Mouse (Mus musculus) layer of hippocampus, adult 18-20 months (tissue): ENCODE measurements around the gene Ccdc84. TPM values are rescaled to one million over a fixed set of nuclear protein-coding genes. Genes with fewer than 3 reads are reported as not detected.
"Not testable (repeated sequence)": the region's sequence is repeated elsewhere in the genome, so short reads cannot be mapped to it uniquely, and the experiment has no call there.

ENCODE experiments used
- DNase-seq, 2 experiments: peaks; one replicate each; pipeline ENCODE4 v3.0.0; 2022; ENCODE audit warnings: low spot score in 2 of 2
- microRNA-seq, 2 experiments: library from miRNA; unstranded; fragments of <30 nt; microRNA quantifications; one replicate each; pipeline ENCODE4 v1.2.0; 2021
- total RNA-seq, 2 experiments: library from RNA; stranded (reverse); gene quantifications; 2 replicates each; pipeline ENCODE4 v1.2.3; 2021

Gene Ccdc84
- total RNA-seq, 2 experiments from 2014 or later: 19.0 to 21.1 TPM

GRCm38 (mm10) chr9:44373386-44373785, 45.0 kb downstream of the Ccdc84 start:
- DNase-seq: no peak

GRCm38 (mm10) chr9:44364480-44364879, 53.9 kb downstream of the Ccdc84 start:
- DNase-seq: no peak

- not testable (repeated sequence) for DNase-seq
These were observed 56.4 kb downstream of the Ccdc84 start for GRCm38 (mm10) chr9:44361931-44362330.

- peak; percentile 87 to 95 for DNase-seq
These were observed 57.0 kb downstream of the Ccdc84 start, which contains the start of gene Vps11 for GRCm38 (mm10) chr9:44361190-44361917. Vps11 (minus strand) TSS chr9:44361670.

Small RNA genes within 50 kb of the gene (microRNA-seq; reads per million reads assigned to microRNA genes)
- gene Mir7085: 0.25 to 0.78 reads per million in 2 experiments

Other genes with a start within 250 kb of the Ccdc84 start
- 10 to 100 TPM; 59.8 to 66.3 TPM for gene Cbl, start 184.5 kb downstream of the Ccdc84 start, total RNA-seq
- 1 to 10 TPM; 4.7 to 6.1 TPM for gene Ccdc153, start 177.9 kb downstream of the Ccdc84 start, total RNA-seq
- 1 to 10 TPM in 1 of 2 experiments, under 1 TPM in 1; 0.86 to 1.5 TPM for gene Pdzd3, start 167.1 kb downstream of the Ccdc84 start, total RNA-seq
- 10 to 100 TPM; 10.0 to 11.8 TPM for gene Nlrx1, start 150.0 kb downstream of the Ccdc84 start, total RNA-seq
- gene Abcg4, start 130.0 kb downstream of the Ccdc84 start, total RNA-seq: 10 to 100 TPM; 65.5 to 74.6 TPM
- 10 to 100 TPM; 30.0 to 30.6 TPM for gene Hinfp, start 112.9 kb downstream of the Ccdc84 start, total RNA-seq
- 100 to 1,000 TPM; 197 to 228 TPM for gene C2cd2l, start 98.3 kb downstream of the Ccdc84 start, total RNA-seq
- 10 to 100 TPM; 14.7 to 15.7 TPM for gene Dpagt1, start 92.5 kb downstream of the Ccdc84 start, total RNA-seq
- gene H2afx, start 83.9 kb downstream of the Ccdc84 start, total RNA-seq: 10 to 100 TPM; 46.1 to 47.7 TPM
- gene Hmbs, start 74.3 kb downstream of the Ccdc84 start, total RNA-seq: 10 to 100 TPM; 18.9 to 21.2 TPM
- gene Vps11, start 56.9 kb downstream of the Ccdc84 start, total RNA-seq: 10 to 100 TPM; 54.9 to 56.6 TPM
- gene Hyou1, start 39.1 kb downstream of the Ccdc84 start, total RNA-seq: 100 to 1,000 TPM; 130 to 141 TPM
- 10 to 100 TPM; 27.4 to 28.9 TPM for gene Slc37a4, start 21.7 kb downstream of the Ccdc84 start, total RNA-seq
- 100 to 1,000 TPM; 717 to 799 TPM for gene Rps25, start 11.4 kb downstream of the Ccdc84 start, total RNA-seq
- 10 to 100 TPM; 70.1 to 72.2 TPM for gene Trappc4, start 11.0 kb downstream of the Ccdc84 start, total RNA-seq
- gene Foxr1, start 22.6 kb upstream of the Ccdc84 start, total RNA-seq: not detected
- not detected for gene Upk2, start 36.4 kb upstream of the Ccdc84 start, total RNA-seq
- gene Bcl9l, start 64.3 kb upstream of the Ccdc84 start, total RNA-seq: 10 to 100 TPM; 64.0 to 72.3 TPM
- not detected for gene Cxcr5, start 143.3 kb upstream of the Ccdc84 start, total RNA-seq
- gene Ddx6, start 186.3 kb upstream of the Ccdc84 start, total RNA-seq: 100 to 1,000 TPM; 145 to 146 TPM